Mouse (Mus musculus): ENCODE results near the gene Mdk. TPM values are rescaled to one million over a fixed set of nuclear protein-coding genes. Genes with fewer than 3 reads are reported as not detected.

Gene Mdk
- polyA plus RNA-seq, 1 experiment from 2014 or later, result 1,097 TPM

DNA sequence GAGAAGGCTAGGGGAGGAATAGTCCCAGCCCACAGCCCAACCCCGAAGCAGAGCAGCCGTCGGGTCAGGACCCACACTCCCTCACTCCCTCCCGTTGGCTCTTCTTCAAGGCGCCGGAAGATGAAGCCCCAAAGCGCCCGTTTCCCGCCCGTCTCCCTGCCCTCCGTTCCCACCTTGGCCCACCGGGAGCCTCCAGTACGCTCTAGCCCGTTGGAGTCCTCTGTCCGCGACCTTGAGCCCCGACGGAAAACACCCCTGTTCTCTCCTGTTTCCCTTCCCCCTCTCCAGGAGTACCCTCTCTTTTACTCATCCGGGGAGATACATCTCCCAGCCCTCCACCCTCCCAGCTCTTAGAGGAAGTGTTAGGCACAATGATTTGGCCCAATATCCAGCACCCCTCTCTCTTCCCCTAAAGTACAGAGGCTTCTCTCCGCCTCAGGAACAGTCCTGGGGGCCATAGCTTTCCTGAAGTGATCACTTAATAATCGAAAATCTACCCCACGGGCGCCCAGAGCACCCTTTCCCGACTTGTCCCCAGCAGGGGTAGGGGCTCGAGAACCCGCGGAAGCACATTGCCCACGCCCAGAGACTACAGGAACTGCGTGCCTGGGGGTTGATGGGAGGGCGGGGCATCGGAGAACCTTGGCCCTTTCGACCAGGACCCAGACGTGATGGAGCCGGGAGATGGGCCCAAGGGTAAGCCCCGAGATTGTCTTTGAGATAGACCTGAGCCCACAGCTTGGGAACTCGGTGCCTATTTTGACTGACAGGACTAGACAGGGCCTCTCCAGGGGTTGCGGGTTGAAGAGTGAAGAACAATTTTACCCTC is 9.3 kb downstream of the Mdk start:
- peak overlapping the region; percentile 96 for H3K4me2 ChIP-seq
- ATAC-seq (ENCODE audit: insufficient read depth), result no peak
- no peak overlapping the region; the same call in 1 of the 2 replicates for H3K9ac ChIP-seq
- H3K9me3 ChIP-seq (ENCODE audit: low read depth, low read length), result no peaks in the 10 kb centered on the region
- H3K36me3 ChIP-seq (ENCODE audit: insufficient read depth), result peaks cover 5% of the 10 kb centered on the region; the same call in 1 of the 2 replicates
- peaks cover 7% of the 10 kb centered on the region for H3K4me1 ChIP-seq (ENCODE audit: insufficient read depth)
- peak overlapping the region; percentile 54 for H3K4me3 ChIP-seq (ENCODE audit: low read depth, low read length)
- 2% methylated on average over 37 of the region's 37 CpGs for WGBS
- TF ChIP-seq CTCF (IDR thresholded peaks at IDR 0.05; ENCODE audit: low read depth), result no peak
- H3K27me3 ChIP-seq (ENCODE audit: insufficient read depth, low read length), result peaks cover 47% of the 10 kb centered on the region
- DNase-seq, result no peak
- no peak overlapping the region for H3K27ac ChIP-seq (ENCODE audit: low read depth)

DNA sequence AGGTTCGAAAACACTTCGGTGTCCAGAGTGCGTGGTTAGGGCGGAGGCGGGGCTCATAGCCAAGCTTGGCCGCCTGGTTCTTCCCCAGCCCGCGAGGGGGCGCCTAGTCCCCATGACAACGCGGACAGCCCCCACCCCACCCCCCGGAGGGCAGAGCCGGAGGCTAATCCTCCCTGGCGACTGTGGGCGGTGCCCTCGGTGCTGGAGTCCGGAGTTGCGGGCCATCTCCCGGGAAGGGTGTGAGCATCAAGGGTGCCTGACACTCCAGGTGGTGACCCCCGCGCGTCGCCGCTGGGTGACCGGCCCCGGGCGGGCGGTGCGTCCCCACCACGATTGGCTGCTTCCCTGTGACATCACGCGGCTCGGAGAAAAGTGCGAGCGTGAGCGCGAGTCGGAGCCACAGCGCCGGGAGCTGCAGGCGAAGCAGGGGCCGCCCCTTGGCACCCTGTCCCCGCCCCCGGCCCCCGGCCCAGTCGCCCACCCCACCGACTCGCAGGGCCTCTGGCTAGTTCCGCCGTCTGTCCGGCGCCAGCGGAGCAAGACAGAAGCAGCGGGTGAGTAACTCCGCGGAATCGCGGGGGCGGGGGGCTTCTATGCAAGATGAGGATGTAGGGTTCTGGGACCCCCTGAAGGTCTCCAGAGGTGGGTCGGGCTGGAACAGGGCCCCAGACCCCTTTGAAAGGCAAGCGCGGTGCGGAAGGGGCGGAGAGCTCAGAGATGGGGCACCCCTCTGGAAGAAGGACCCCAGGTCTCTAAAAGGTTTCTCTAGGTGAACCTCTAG is 10.1 kb downstream of the Mdk start:
- Histone ChIP-seq H3K27me3 (ENCODE audit: insufficient read depth, low read length) (peaks cover 47% of the 10 kb centered on the region), H3K4me2 (peak overlapping the region; percentile 96), H3K36me3 (ENCODE audit: insufficient read depth) (peaks cover 9% of the 10 kb centered on the region; the same call in 1 of the 2 replicates), H3K4me3 (ENCODE audit: low read depth, low read length) (peak overlapping the region; percentile 54), H3K27ac (ENCODE audit: low read depth) (no peak overlapping the region), H3K9ac (peak overlapping the region; percentile 29; the same call in 1 of the 2 replicates), H3K4me1 (ENCODE audit: insufficient read depth) (peaks cover 7% of the 10 kb centered on the region), H3K9me3 (ENCODE audit: low read depth, low read length) (no peaks in the 10 kb centered on the region)
- peak; percentile 79 for DNase-seq
- WGBS, result under 1% methylated on average over 64 of the region's 64 CpGs
- peak; percentile 71 for TF ChIP-seq CTCF (IDR thresholded peaks at IDR 0.05; ENCODE audit: low read depth)
- ATAC-seq (ENCODE audit: insufficient read depth), result peak; percentile 58

GRCm38 (mm10) chr2:91921181-91921789 is 10.8 kb downstream of the Mdk start:
- DNase-seq (peak; percentile 88), ATAC-seq (ENCODE audit: insufficient read depth) (peak; percentile 28; the same call in 1 of the 2 replicates)
- H3K9me3 ChIP-seq (ENCODE audit: low read depth, low read length), result no peaks in the 10 kb centered on the region
- H3K4me3 ChIP-seq (ENCODE audit: low read depth, low read length), result peak overlapping the region; percentile 54
- peaks cover 47% of the 10 kb centered on the region for H3K27me3 ChIP-seq (ENCODE audit: insufficient read depth, low read length)
- H3K27ac ChIP-seq (ENCODE audit: low read depth), result no peak overlapping the region
- peaks cover 16% of the 10 kb centered on the region; the same call in 1 of the 2 replicates for H3K36me3 ChIP-seq (ENCODE audit: insufficient read depth)
- WGBS, result 3% methylated on average over 31 of the region's 31 CpGs
- H3K4me1 ChIP-seq (ENCODE audit: insufficient read depth), result peaks cover 7% of the 10 kb centered on the region
- no peak for TF ChIP-seq CTCF (IDR thresholded peaks at IDR 0.05; ENCODE audit: low read depth)
- peak overlapping the region; percentile 96 for H3K4me2 ChIP-seq
- peak overlapping the region; percentile 29; the same call in 1 of the 2 replicates for H3K9ac ChIP-seq

DNA sequence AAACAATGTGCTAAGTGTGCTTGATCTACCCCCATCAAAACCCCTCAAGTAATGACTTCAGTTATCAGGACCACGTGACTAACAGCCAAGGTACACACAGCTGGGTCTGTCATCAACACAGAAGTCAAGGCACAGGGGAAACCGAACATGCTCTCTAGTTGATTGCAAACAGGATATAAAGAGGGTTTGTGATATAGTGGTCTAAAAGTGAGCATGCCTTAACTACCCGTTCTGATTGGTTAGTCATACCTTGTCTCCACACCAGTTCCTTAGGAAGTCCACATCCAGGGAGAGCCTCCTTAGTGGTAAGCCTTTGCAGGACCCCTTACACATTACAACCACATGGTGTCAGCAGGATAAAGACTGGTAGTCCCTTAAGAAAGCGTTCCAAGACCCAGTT is 12.0 kb downstream of the Mdk start:
- Histone ChIP-seq H3K27ac (ENCODE audit: low read depth) (no peak overlapping the region), H3K4me1 (ENCODE audit: insufficient read depth) (peaks cover 7% of the 10 kb centered on the region), H3K9me3 (ENCODE audit: low read depth, low read length) (no peaks in the 10 kb centered on the region), H3K4me2 (no peak overlapping the region), H3K4me3 (ENCODE audit: low read depth, low read length) (no peak overlapping the region), H3K9ac (no peak overlapping the region), H3K36me3 (ENCODE audit: insufficient read depth) (peaks cover 21% of the 10 kb centered on the region; the same call in 1 of the 2 replicates), H3K27me3 (ENCODE audit: insufficient read depth, low read length) (peaks cover 47% of the 10 kb centered on the region)
- TF ChIP-seq CTCF (IDR thresholded peaks at IDR 0.05; ENCODE audit: low read depth), result no peak
- ATAC-seq (ENCODE audit: insufficient read depth), result no peak
- DNase-seq, result no peak
- 54% methylated on average over 4 of the region's 4 CpGs for WGBS

- Histone ChIP-seq H3K4me2 (no peak overlapping the region), H3K9ac (no peak overlapping the region), H3K9me3 (ENCODE audit: low read depth, low read length) (no peaks in the 10 kb centered on the region), H3K27me3 (ENCODE audit: insufficient read depth, low read length) (peaks cover 17% of the 10 kb centered on the region), H3K4me1 (ENCODE audit: insufficient read depth) (no peaks in the 10 kb centered on the region), H3K36me3 (ENCODE audit: insufficient read depth) (peaks cover 40% of the 10 kb centered on the region), H3K4me3 (ENCODE audit: low read depth, low read length) (no peak overlapping the region), H3K27ac (ENCODE audit: low read depth) (no peak overlapping the region)
- TF ChIP-seq CTCF (IDR thresholded peaks at IDR 0.05; ENCODE audit: low read depth), result no peak
- WGBS, result 85% methylated on average over 7 of the region's 7 CpGs
- no peak for ATAC-seq (ENCODE audit: insufficient read depth)
- no peak for DNase-seq
Observed at GRCm38 (mm10) chr2:91917096-91917495, 15.0 kb downstream of the Mdk start.

DNA sequence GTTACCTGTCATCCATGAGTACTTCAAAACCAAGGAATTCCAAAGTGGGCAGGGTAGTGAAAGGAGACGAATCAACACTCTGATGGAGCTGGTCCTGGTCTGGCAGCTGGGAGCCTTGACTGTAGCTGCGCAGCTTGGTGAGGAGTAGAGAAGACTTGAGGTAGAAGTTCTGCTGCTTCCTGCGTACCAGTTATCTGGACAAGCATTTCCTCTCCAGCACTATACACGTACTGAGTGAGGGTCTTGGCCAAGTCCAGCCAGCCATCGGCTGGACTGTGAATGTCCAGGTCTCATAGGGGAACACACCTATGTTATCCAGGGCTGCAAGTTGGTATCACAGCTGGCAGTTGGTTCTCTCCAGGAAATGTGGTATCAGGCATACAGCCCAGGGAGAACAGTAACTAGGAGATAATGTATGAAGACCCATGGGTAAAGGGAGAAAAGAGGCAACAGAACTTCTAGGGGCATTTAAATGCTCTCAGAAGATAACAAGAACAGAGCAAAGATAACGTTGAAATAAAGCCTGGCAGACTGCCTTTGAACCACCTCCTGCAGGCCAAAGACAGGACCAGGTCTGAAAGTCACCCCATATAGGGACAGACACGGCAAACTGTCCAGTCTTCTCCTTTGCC is 15.6 kb downstream of the Mdk start:
- Histone ChIP-seq H3K9ac (no peak overlapping the region), H3K36me3 (ENCODE audit: insufficient read depth) (peaks cover 46% of the 10 kb centered on the region), H3K27me3 (ENCODE audit: insufficient read depth, low read length) (peaks cover 11% of the 10 kb centered on the region), H3K4me2 (no peak overlapping the region), H3K27ac (ENCODE audit: low read depth) (no peak overlapping the region), H3K4me1 (ENCODE audit: insufficient read depth) (no peaks in the 10 kb centered on the region), H3K9me3 (ENCODE audit: low read depth, low read length) (no peaks in the 10 kb centered on the region), H3K4me3 (ENCODE audit: low read depth, low read length) (no peak overlapping the region)
- no peak for DNase-seq
- no peak for ATAC-seq (ENCODE audit: insufficient read depth)
- WGBS, result 86% methylated on average over 7 of the region's 7 CpGs
- TF ChIP-seq CTCF (IDR thresholded peaks at IDR 0.05; ENCODE audit: low read depth), result no peak
